Mouse (Mus musculus) cerebellum, postnatal 4 days (tissue): Measurements from ENCODE around the gene Pofut2.
A peak's percentile ranks its signal among the peaks of the same experiment; 100 is the strongest.

Experiments used
- DNase-seq, 2 experiments: peaks; one replicate each; pipeline ENCODE4 v3.0.0; 2022; ENCODE audit warnings: low spot score in 2 of 2, mixed read lengths in 1 of 2

Gene Pofut2

GRCm38 (mm10) chr10:77258704-77259621 is at the start of gene Pofut2:
Gene Pofut2, plus strand, starts transcription at chr10:77259218.
- DNase-seq, result peak; percentile 82 to 95

- no peak for DNase-seq
These were observed 49.8 kb upstream of the Pofut2 start for GRCm38 (mm10) chr10:77209261-77209660.

- DNase-seq, result no peak
These were observed 48.4 kb upstream of the Pofut2 start for GRCm38 (mm10) chr10:77210666-77211065.

GRCm38 (mm10) chr10:77211116-77211570 is 47.9 kb upstream of the Pofut2 start:
- DNase-seq, result no peak

- no peak for DNase-seq
These were observed 46.5 kb upstream of the Pofut2 start for GRCm38 (mm10) chr10:77212354-77213120.

GRCm38 (mm10) chr10:77213483-77213882 is 45.5 kb upstream of the Pofut2 start:
- no peak for DNase-seq

GRCm38 (mm10) chr10:77214586-77214985 is 44.4 kb upstream of the Pofut2 start:
- no peak for DNase-seq

- DNase-seq, result no peak
These were observed 43.4 kb upstream of the Pofut2 start for GRCm38 (mm10) chr10:77215641-77216040.

GRCm38 (mm10) chr10:77216313-77216712 is 42.7 kb upstream of the Pofut2 start:
- DNase-seq, result no peak

GRCm38 (mm10) chr10:77217155-77217731 is 41.8 kb upstream of the Pofut2 start:
- no peak for DNase-seq

GRCm38 (mm10) chr10:77218059-77218458 is 41.0 kb upstream of the Pofut2 start:
- DNase-seq, result no peak

GRCm38 (mm10) chr10:77219411-77220025 is 39.5 kb upstream of the Pofut2 start:
- DNase-seq, result no peak

GRCm38 (mm10) chr10:77221108-77221507 is 37.9 kb upstream of the Pofut2 start:
- no peak for DNase-seq

- peak in 1 of 2 experiments; percentile 32 for DNase-seq
These were observed 36.0 kb upstream of the Pofut2 start for GRCm38 (mm10) chr10:77222963-77223552.

GRCm38 (mm10) chr10:77224390-77224789 is 34.6 kb upstream of the Pofut2 start:
- DNase-seq, result no peak

- no peak for DNase-seq
These were observed 33.6 kb upstream of the Pofut2 start for GRCm38 (mm10) chr10:77225414-77225813.

- no peak for DNase-seq
These were observed 32.9 kb upstream of the Pofut2 start for GRCm38 (mm10) chr10:77225995-77226688.

- DNase-seq, result peak in 1 of 2 experiments; percentile 21
These were observed 32.2 kb upstream of the Pofut2 start for GRCm38 (mm10) chr10:77226691-77227367.

- DNase-seq, result no peak
These were observed 31.7 kb upstream of the Pofut2 start for GRCm38 (mm10) chr10:77227368-77227723.
